Mouse (Mus musculus) forelimb bud, embryonic 11.5 days (tissue): ENCODE data around the gene Jade1.

Experiments
- DNase-seq: peaks from one replicate; pipeline ENCODE4 v3.0.0-alpha.2; 2012; ENCODE audit warnings: low read depth, low spot score

Jade1 gene

GRCm38 (mm10) chr3:41575971-41576370, 20.4 kb downstream of the Jade1 start:
- DNase-seq = no peak

- DNase-seq = no peak
These were observed 21.7 kb downstream of the Jade1 start for GRCm38 (mm10) chr3:41577240-41577639.

GRCm38 (mm10) chr3:41579873-41580272, 24.3 kb downstream of the Jade1 start:
- DNase-seq = no peak

- no peak for DNase-seq
These were observed 25.1 kb downstream of the Jade1 start for GRCm38 (mm10) chr3:41580401-41581323.

GRCm38 (mm10) chr3:41581436-41581835, 25.9 kb downstream of the Jade1 start:
- no peak for DNase-seq

GRCm38 (mm10) chr3:41582256-41582655, 26.7 kb downstream of the Jade1 start:
- DNase-seq = no peak

GRCm38 (mm10) chr3:41583092-41583491, 27.6 kb downstream of the Jade1 start:
- DNase-seq = no peak

- no peak for DNase-seq
These were observed 28.1 kb downstream of the Jade1 start for GRCm38 (mm10) chr3:41583621-41584020.

- no peak for DNase-seq
These were observed 30.0 kb downstream of the Jade1 start for GRCm38 (mm10) chr3:41585548-41585947.

- DNase-seq = no peak
These were observed 30.8 kb downstream of the Jade1 start for GRCm38 (mm10) chr3:41586330-41586729.

- no peak for DNase-seq
These were observed 31.4 kb downstream of the Jade1 start for GRCm38 (mm10) chr3:41586917-41587316.

GRCm38 (mm10) chr3:41587588-41587987, 32.1 kb downstream of the Jade1 start:
- DNase-seq = no peak

GRCm38 (mm10) chr3:41588495-41588894, 33.0 kb downstream of the Jade1 start:
- no peak for DNase-seq

GRCm38 (mm10) chr3:41589246-41589914, 33.8 kb downstream of the Jade1 start:
- DNase-seq = no peak

GRCm38 (mm10) chr3:41589988-41590387, 34.5 kb downstream of the Jade1 start:
- DNase-seq = no peak

GRCm38 (mm10) chr3:41590695-41591559, 35.4 kb downstream of the Jade1 start:
- DNase-seq = no peak

- DNase-seq = no peak
These were observed 36.2 kb downstream of the Jade1 start for GRCm38 (mm10) chr3:41591651-41592170.

- DNase-seq = no peak
These were observed 37.3 kb downstream of the Jade1 start for GRCm38 (mm10) chr3:41592805-41593204.

GRCm38 (mm10) chr3:41594097-41594879, 38.8 kb downstream of the Jade1 start:
- DNase-seq = no peak

- no peak for DNase-seq
These were observed 39.5 kb downstream of the Jade1 start for GRCm38 (mm10) chr3:41595010-41595409.

GRCm38 (mm10) chr3:41597036-41597435, 41.5 kb downstream of the Jade1 start:
- no peak for DNase-seq
